Mouse (Mus musculus) liver, adult 2 months (tissue): Measurements from ENCODE around the gene Npm3. TPM values are rescaled to one million over a fixed set of nuclear protein-coding genes. Genes with fewer than 3 reads are reported as not detected.

Experiments
- DNase-seq: peaks from one replicate; pipeline ENCODE4 v3.0.0-alpha.2; 2011; ENCODE audit warnings: low read depth, low spot score; ENCODE audit errors: extremely low read depth
- H3K27ac ChIP-seq: fragments of 200-500 bp; replicated peaks from 2 replicates; pipeline ENCODE4 v1.5.1; 2012; ENCODE audit warnings: low read depth, mild to moderate bottlenecking, control low read depth, inconsistent platforms, low read length; ENCODE audit not compliant: insufficient read depth
- H3K27me3 ChIP-seq: fragments of 200-500 bp; 2 replicates; pipeline ENCODE4 v1.6.1; 2012; ENCODE audit warnings: mild to moderate bottlenecking, moderate library complexity, low read length, inconsistent platforms; ENCODE audit not compliant: control insufficient read depth, insufficient read depth
- H3K36me3 ChIP-seq: fragments of 200-500 bp; 2 replicates; pipeline ENCODE4 v1.6.1; 2012; ENCODE audit warnings: low read length, inconsistent platforms; ENCODE audit not compliant: control insufficient read depth, insufficient read depth
- H3K4me1 ChIP-seq: fragments of 200-500 bp; 2 replicates; pipeline ENCODE4 v1.6.1; 2011; ENCODE audit warnings: low read length; ENCODE audit not compliant: control insufficient read depth, insufficient read depth
- H3K4me3 ChIP-seq: fragments of 200-500 bp; 2 replicates; pipeline ENCODE4 v1.5.1; 2011; ENCODE audit warnings: low read depth, mild to moderate bottlenecking, control low read depth, low read length, moderate library complexity; ENCODE audit not compliant: insufficient read depth
- H3K79me2 ChIP-seq: fragments of 200-500 bp; 2 replicates; pipeline ENCODE4 v1.6.1; 2012; ENCODE audit warnings: inconsistent platforms, mild to moderate bottlenecking, low read length, moderate library complexity; ENCODE audit not compliant: control insufficient read depth, insufficient read depth
- H3K9ac ChIP-seq: fragments of 200-500 bp; 2 replicates; pipeline ENCODE4 v1.6.1; 2012; ENCODE audit warnings: low read depth, mild to moderate bottlenecking, control low read depth, inconsistent platforms, low read length
- CTCF ChIP-seq: fragments of 200-500 bp; IDR thresholded peaks from 2 replicates; pipeline ENCODE4 v1.5.1; 2011; ENCODE audit warnings: low read depth, low read length, control low read depth
- POLR2A ChIP-seq: fragments of 200-500 bp; IDR thresholded peaks from 2 replicates; pipeline ENCODE4 v1.6.1; 2011; ENCODE audit warnings: low read length, control low read depth; ENCODE audit not compliant: insufficient read depth; ENCODE audit errors: extremely low read depth
- WGBS: fragments of 180-500 bp; shearing (Covaris S2); methylation state at CpG from one replicate; pipeline ENCODE4 v1.1.7; 2018; 5-methylcytosine and 5-hydroxymethylcytosine counted together
- polyA plus RNA-seq: library from polyadenylated mRNA; depleted of rRNA; stranded (reverse); fragments of >200 nt; gene quantifications from 2 replicates; pipeline ENCODE4 v1.2.3, GENCODE M21; 2012
- total RNA-seq: library from RNA; depleted of rRNA; stranded (reverse); fragments of >200 nt; gene quantifications from 2 replicates; pipeline ENCODE4 v1.2.3, GENCODE M21; 2014

Gene Npm3
- total and polyA plus RNA-seq, 2 experiments = 23.0 to 32.2 TPM

DNA sequence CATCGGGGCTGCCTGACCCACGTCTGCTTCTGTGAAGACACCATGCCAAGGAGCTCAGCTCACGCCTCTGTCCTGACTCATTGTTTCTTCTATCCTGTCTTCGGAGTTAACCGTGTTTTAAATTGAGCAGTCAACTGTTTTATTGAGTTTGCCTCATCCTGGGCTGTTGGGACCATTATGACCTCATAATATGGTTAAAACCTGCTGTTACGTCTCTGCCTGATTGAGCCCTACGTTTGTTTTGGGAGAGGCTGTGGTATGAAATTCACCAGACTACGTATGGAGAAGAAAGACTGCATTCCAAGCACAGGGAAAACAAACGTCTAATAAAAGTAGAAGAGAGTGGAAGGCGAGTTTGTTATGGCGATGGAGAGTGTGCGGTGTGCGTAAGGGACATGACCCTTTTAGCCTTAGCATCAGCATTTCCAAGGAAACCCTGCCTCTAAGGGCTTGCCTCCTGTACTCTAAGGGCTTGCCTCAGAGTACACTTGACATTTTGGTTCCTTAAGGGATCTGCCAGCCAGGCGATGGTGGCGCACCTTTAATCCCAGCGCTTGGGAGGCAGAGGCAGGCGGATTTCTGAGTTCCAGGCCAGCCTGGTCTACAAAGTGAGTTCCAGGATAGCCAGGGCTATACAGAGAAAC lies 34.7 kb upstream of the Npm3 start:
- TF ChIP-seq POLR2A (no peak), CTCF (no peak)
- DNase-seq = no peak
- Histone ChIP-seq H3K79me2 (peaks cover 25% of the 10 kb centered on the region), H3K27me3 (no peaks in the 10 kb centered on the region), H3K36me3 (no peaks in the 10 kb centered on the region), H3K4me3 (peak overlapping the region; percentile 54), H3K27ac (peak overlapping the region; percentile 55), H3K9ac (peak overlapping the region; percentile 38), H3K4me1 (peaks cover 4% of the 10 kb centered on the region)
- WGBS = 34% methylated on average over 17 of the region's 17 CpGs

- no peaks in the 10 kb centered on the region for H3K27me3 ChIP-seq
- peaks cover 25% of the 10 kb centered on the region for H3K79me2 ChIP-seq
- peak; percentile 95 for DNase-seq
- H3K4me3 ChIP-seq = peak within 1 kb of the TSS; percentile 99
- under 1% methylated on average over 54 of the region's 71 CpGs for WGBS
- TF ChIP-seq CTCF (no peak), POLR2A (peak; percentile 87)
- H3K36me3 ChIP-seq = peaks cover 3% of the 10 kb centered on the region; the same call in 1 of the 2 replicates
- peak within 1 kb of the TSS; percentile 97 for H3K9ac ChIP-seq
- H3K4me1 ChIP-seq = peaks cover 4% of the 10 kb centered on the region
- H3K27ac ChIP-seq = peak within 1 kb of the TSS; percentile 92
These were observed 34.0 kb upstream of the Npm3 start, which contains the start of gene Mgea5 for GRCm38 (mm10) chr19:45783181-45783932. Gene Mgea5 (minus strand): TSS chr19:45783837.

- H3K9ac ChIP-seq = peak overlapping the region; percentile 97
- H3K27ac ChIP-seq = peak overlapping the region; percentile 92
- WGBS = under 1% methylated on average over 36 of the region's 36 CpGs
- H3K4me3 ChIP-seq = peak overlapping the region; percentile 99
- no peaks in the 10 kb centered on the region for H3K27me3 ChIP-seq
- no peak for TF ChIP-seq CTCF
- no peak for TF ChIP-seq POLR2A
- H3K79me2 ChIP-seq = peaks cover 25% of the 10 kb centered on the region
- peak; percentile 46 for DNase-seq
- H3K36me3 ChIP-seq = peaks cover 12% of the 10 kb centered on the region; the same call in 1 of the 2 replicates
- peaks cover 4% of the 10 kb centered on the region for H3K4me1 ChIP-seq
These were observed 33.1 kb upstream of the Npm3 start for GRCm38 (mm10) chr19:45782315-45783001.

DNA sequence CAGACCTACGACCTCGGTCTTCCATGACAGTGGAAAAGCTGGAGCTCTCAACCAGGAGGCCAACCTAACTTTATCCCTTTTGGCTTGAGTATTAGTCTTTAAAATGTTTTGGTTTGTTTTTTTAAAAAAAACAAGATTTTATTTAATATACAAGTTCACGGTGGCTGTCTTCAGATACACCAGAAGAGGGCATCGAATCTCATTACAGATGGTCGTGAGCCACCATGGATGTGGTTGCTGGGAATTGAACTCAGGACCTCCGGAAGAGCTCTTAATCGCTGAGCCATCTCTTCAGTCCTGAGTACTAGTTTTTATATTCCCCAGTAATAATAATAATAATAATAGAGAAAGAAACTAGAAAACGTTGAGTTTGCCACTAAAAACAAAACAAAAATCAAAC lies 32.3 kb upstream of the Npm3 start:
- Histone ChIP-seq H3K27ac (no peak overlapping the region), H3K36me3 (peaks cover 18% of the 10 kb centered on the region; the same call in 1 of the 2 replicates), H3K79me2 (peaks cover 25% of the 10 kb centered on the region), H3K9ac (no peak overlapping the region), H3K4me1 (peaks cover 4% of the 10 kb centered on the region), H3K27me3 (no peaks in the 10 kb centered on the region), H3K4me3 (no peak overlapping the region)
- DNase-seq = no peak
- TF ChIP-seq CTCF (no peak), POLR2A (no peak)
- 38% methylated on average over 8 of the region's 8 CpGs for WGBS

DNA sequence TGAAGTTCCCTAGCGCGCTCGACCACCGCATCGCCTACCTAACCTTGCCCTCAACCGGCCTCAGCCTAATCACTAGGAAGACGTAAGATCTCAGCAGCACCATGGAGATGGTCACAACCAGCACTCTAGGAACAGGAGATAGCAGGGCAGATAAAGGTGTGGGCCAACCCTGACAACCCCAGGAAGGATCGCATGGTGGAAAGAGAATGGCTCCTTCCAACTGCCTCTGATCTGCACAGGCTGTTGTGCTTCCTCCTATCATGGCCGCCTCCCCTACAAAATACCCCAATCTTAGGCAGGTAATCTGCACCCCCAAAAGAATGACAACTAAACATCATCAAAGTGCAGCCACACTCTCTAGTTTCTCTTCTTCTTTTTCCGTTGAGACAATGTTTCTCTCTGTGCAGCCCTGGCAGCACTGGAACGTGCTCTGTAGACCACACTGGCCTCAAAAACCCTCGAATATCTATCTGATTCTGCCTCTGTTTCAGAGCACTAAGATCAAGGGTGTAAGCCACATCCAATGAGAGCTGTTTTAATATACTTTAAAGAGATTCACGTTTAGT lies 31.0 kb upstream of the Npm3 start:
- H3K27me3 ChIP-seq = no peaks in the 10 kb centered on the region
- no peak for DNase-seq
- peaks cover 4% of the 10 kb centered on the region for H3K4me1 ChIP-seq
- 76% methylated on average over 13 of the region's 13 CpGs for WGBS
- peaks cover 25% of the 10 kb centered on the region for H3K79me2 ChIP-seq
- no peak for TF ChIP-seq CTCF
- TF ChIP-seq POLR2A = no peak
- H3K27ac ChIP-seq = no peak overlapping the region
- H3K36me3 ChIP-seq = peaks cover 28% of the 10 kb centered on the region
- H3K4me3 ChIP-seq = no peak overlapping the region
- H3K9ac ChIP-seq = no peak overlapping the region
